Mouse (Mus musculus) embryonic facial prominence, embryonic 10.5 days (tissue): ENCODE measurements around the gene Cyp4f14. TPM values are rescaled to one million over a fixed set of nuclear protein-coding genes. Genes with fewer than 3 reads are reported as not detected.

Source experiments
- DNase-seq: peaks from one replicate; pipeline ENCODE4 v3.0.0-alpha.2; 2017; ENCODE audit warnings: low spot score
- H3K27ac ChIP-seq: fragments of 300-500 bp; sonication (generic); replicated peaks from 2 replicates; pipeline ENCODE4 v1.5.1; 2016; ENCODE audit warnings: mild to moderate bottlenecking
- H3K27me3 ChIP-seq: fragments of 300-500 bp; sonication (generic); replicated peaks from 2 replicates; pipeline ENCODE4 v1.6.1; 2016; ENCODE audit warnings: low read depth, mild to moderate bottlenecking; ENCODE audit not compliant: poor library complexity, severe bottlenecking
- H3K36me3 ChIP-seq: fragments of 300-500 bp; sonication (generic); replicated peaks from 2 replicates; pipeline ENCODE4 v1.6.1; 2016; ENCODE audit warnings: mild to moderate bottlenecking, moderate library complexity
- H3K4me1 ChIP-seq: fragments of 300-500 bp; sonication (generic); 2 replicates; pipeline ENCODE4 v1.6.1; 2016
- H3K4me3 ChIP-seq: fragments of 300-500 bp; sonication (generic); 2 replicates; pipeline ENCODE4 v1.5.1; 2016; ENCODE audit warnings: mild to moderate bottlenecking, moderate library complexity
- H3K9me3 ChIP-seq: fragments of 300-500 bp; sonication (generic); 2 replicates; pipeline ENCODE4 v1.6.1; 2016; ENCODE audit warnings: mild to moderate bottlenecking
- WGBS: fragments of 180-500 bp; shearing (Covaris S2); methylation state at CpG from one replicate; pipeline ENCODE4 v1.1.7; 2016; 5-methylcytosine and 5-hydroxymethylcytosine counted together
- polyA plus RNA-seq: library from polyadenylated mRNA; unstranded; fragments of >200 nt; fragmentation: Nextera tagmentation; extraction: Ambion mirVana; gene quantifications from 2 replicates; pipeline ENCODE4 v1.2.1, GENCODE M21; 2016

The Cyp4f14 gene
- polyA plus RNA-seq: not detected in 2 replicates

GRCm38 (mm10) chr17:32917131-32917530 lies at the start of gene Cyp4f14:
Gene Cyp4f14, minus strand, starts transcription at chr17:32917342.
- H3K9me3 ChIP-seq: peaks cover 16% of the 10 kb centered on the region
- no peaks in the 10 kb centered on the region for H3K36me3 ChIP-seq
- no peak within 1 kb of the TSS for H3K4me3 ChIP-seq
- no peaks in the 10 kb centered on the region for H3K27me3 ChIP-seq
- H3K4me1 ChIP-seq: no peaks in the 10 kb centered on the region
- no peak within 1 kb of the TSS for H3K27ac ChIP-seq
- WGBS: 71% methylated on average over 2 of the region's 2 CpGs
- DNase-seq: no peak

GRCm38 (mm10) chr17:32965623-32966290 lies 48.6 kb upstream of the Cyp4f14 start, which contains the start of gene Zfp472:
Gene Zfp472, plus strand, starts transcription at chr17:32965814.
- Histone ChIP-seq H3K27ac (peak within 1 kb of the TSS; percentile 78), H3K36me3 (no peaks in the 10 kb centered on the region), H3K27me3 (no peaks in the 10 kb centered on the region), H3K4me3 (peak within 1 kb of the TSS; percentile 87), H3K4me1 (peaks cover 16% of the 10 kb centered on the region), H3K9me3 (no peaks in the 10 kb centered on the region)
- DNase-seq: peak; percentile 92
- under 1% methylated on average over 33 of the region's 33 CpGs for WGBS

GRCm38 (mm10) chr17:32965253-32965622 lies 48.1 kb upstream of the Cyp4f14 start:
- peak overlapping the region; percentile 78 for H3K27ac ChIP-seq
- no peak for DNase-seq
- under 1% methylated on average over 14 of the region's 14 CpGs for WGBS

GRCm38 (mm10) chr17:32951441-32951840 lies 34.3 kb upstream of the Cyp4f14 start:
- no peak overlapping the region for H3K27ac ChIP-seq
- 33% methylated on average over 16 of the region's 16 CpGs for whole genome bisulfite sequencing
- peaks cover 11% of the 10 kb centered on the region for H3K4me1 ChIP-seq
- no peaks in the 10 kb centered on the region for H3K9me3 ChIP-seq
- no peak overlapping the region for H3K4me3 ChIP-seq
- no peaks in the 10 kb centered on the region for H3K36me3 ChIP-seq
- no peaks in the 10 kb centered on the region for H3K27me3 ChIP-seq
- DNase-seq: peak; percentile 70

More at GRCm38 (mm10) chr17:32965253-32965622, 48.1 kb upstream of the Cyp4f14 start:
- Histone ChIP-seq H3K9me3 (no peaks in the 10 kb centered on the region), H3K4me3 (peak overlapping the region; percentile 87), H3K27me3 (no peaks in the 10 kb centered on the region), H3K36me3 (no peaks in the 10 kb centered on the region), H3K4me1 (peaks cover 16% of the 10 kb centered on the region)

- WGBS: 75% methylated on average over 11 of the region's 11 CpGs
Observed at GRCm38 (mm10) chr17:32951006-32951405, 33.9 kb upstream of the Cyp4f14 start.

GRCm38 (mm10) chr17:32950136-32950535 lies 33.0 kb upstream of the Cyp4f14 start:
- Histone ChIP-seq H3K9me3 (no peaks in the 10 kb centered on the region), H3K27ac (no peak overlapping the region), H3K4me1 (peaks cover 11% of the 10 kb centered on the region), H3K36me3 (no peaks in the 10 kb centered on the region), H3K4me3 (no peak overlapping the region), H3K27me3 (no peaks in the 10 kb centered on the region)
- WGBS: 88% methylated on average over 3 of the region's 3 CpGs
- no peak for DNase-seq

More at GRCm38 (mm10) chr17:32951006-32951405, 33.9 kb upstream of the Cyp4f14 start:
- no peak overlapping the region for H3K27ac ChIP-seq
- no peaks in the 10 kb centered on the region for H3K9me3 ChIP-seq
- DNase-seq: no peak
- H3K27me3 ChIP-seq: no peaks in the 10 kb centered on the region
- H3K36me3 ChIP-seq: no peaks in the 10 kb centered on the region
- H3K4me1 ChIP-seq: peaks cover 11% of the 10 kb centered on the region
- no peak overlapping the region for H3K4me3 ChIP-seq

GRCm38 (mm10) chr17:32947215-32947914 lies 30.2 kb upstream of the Cyp4f14 start, which contains the start of gene Cyp4f13:
Gene Cyp4f13, minus strand, starts transcription at chr17:32947402.
- Histone ChIP-seq H3K27me3 (no peaks in the 10 kb centered on the region), H3K27ac (peak within 1 kb of the TSS; percentile 51; the same call in 1 of the 2 replicates), H3K4me1 (peaks cover 11% of the 10 kb centered on the region), H3K36me3 (no peaks in the 10 kb centered on the region), H3K4me3 (peak within 1 kb of the TSS; percentile 54), H3K9me3 (no peaks in the 10 kb centered on the region)
- 42% methylated on average over 12 of the region's 12 CpGs for WGBS
- peak; percentile 69 for DNase-seq

- Histone ChIP-seq H3K27ac (peak overlapping the region; percentile 51; the same call in 1 of the 2 replicates), H3K36me3 (no peaks in the 10 kb centered on the region), H3K4me1 (peaks cover 11% of the 10 kb centered on the region), H3K9me3 (no peaks in the 10 kb centered on the region), H3K4me3 (peak overlapping the region; percentile 54), H3K27me3 (no peaks in the 10 kb centered on the region)
- DNase-seq: no peak
- 63% methylated on average over 9 of the region's 9 CpGs for WGBS
Observed at GRCm38 (mm10) chr17:32946716-32947115, 29.6 kb upstream of the Cyp4f14 start.

GRCm38 (mm10) chr17:32944402-32945035 lies 27.4 kb upstream of the Cyp4f14 start:
- Histone ChIP-seq H3K9me3 (no peaks in the 10 kb centered on the region), H3K27me3 (no peaks in the 10 kb centered on the region), H3K4me3 (no peak overlapping the region), H3K27ac (no peak overlapping the region), H3K4me1 (peaks cover 11% of the 10 kb centered on the region), H3K36me3 (no peaks in the 10 kb centered on the region)
- 62% methylated on average over 3 of the region's 3 CpGs for WGBS
- no peak for DNase-seq

GRCm38 (mm10) chr17:32943661-32944060 lies 26.5 kb upstream of the Cyp4f14 start:
- 94% methylated on average over 3 of the region's 3 CpGs for WGBS

GRCm38 (mm10) chr17:32939831-32940230 lies 22.7 kb upstream of the Cyp4f14 start:
- no peak overlapping the region for H3K27ac ChIP-seq
- no peaks in the 10 kb centered on the region for H3K4me1 ChIP-seq
- no peaks in the 10 kb centered on the region for H3K36me3 ChIP-seq
- H3K9me3 ChIP-seq: no peaks in the 10 kb centered on the region
- DNase-seq: no peak
- WGBS: 80% methylated on average over 4 of the region's 4 CpGs
- H3K27me3 ChIP-seq: no peaks in the 10 kb centered on the region
- no peak overlapping the region for H3K4me3 ChIP-seq

More at GRCm38 (mm10) chr17:32943661-32944060, 26.5 kb upstream of the Cyp4f14 start:
- H3K27me3 ChIP-seq: no peaks in the 10 kb centered on the region
- H3K9me3 ChIP-seq: no peaks in the 10 kb centered on the region
- no peak overlapping the region for H3K27ac ChIP-seq
- H3K36me3 ChIP-seq: no peaks in the 10 kb centered on the region
- DNase-seq: no peak
- H3K4me3 ChIP-seq: no peak overlapping the region
- peaks cover 11% of the 10 kb centered on the region for H3K4me1 ChIP-seq

- no peak for DNase-seq
- Histone ChIP-seq H3K9me3 (no peaks in the 10 kb centered on the region), H3K4me3 (no peak overlapping the region), H3K4me1 (peaks cover 10% of the 10 kb centered on the region), H3K36me3 (no peaks in the 10 kb centered on the region), H3K27ac (no peak overlapping the region), H3K27me3 (peaks cover 7% of the 10 kb centered on the region)
- WGBS: 82% methylated on average over 5 of the region's 5 CpGs
Observed at GRCm38 (mm10) chr17:32927803-32928202, 10.7 kb upstream of the Cyp4f14 start.
